Mouse (Mus musculus) megakaryocyte-erythroid progenitor cell, adult 5-6 weeks (primary cell): ENCODE data around the gene Selp. TPM values are rescaled to one million over a fixed set of nuclear protein-coding genes. Genes with fewer than 3 reads are reported as not detected.

Experiments used
- ATAC-seq: replicated peaks from 2 replicates; pipeline ENCODE4 v1.8.0; 2016; ENCODE audit warnings: mild to moderate bottlenecking, inconsistent platforms; ENCODE audit not compliant: severe bottlenecking, poor library complexity, low FRiP score, low TSS enrichment
- total RNA-seq, 2 experiments: library from RNA; stranded (forward) in 1 of 2; stranded (reverse) in 1 of 2; fragments of 200-1000, 215-1000 nt in 1 of 2; fragments of >200 nt in 1 of 2; fragmentation: Nextera tagmentation in 1 of 2; gene quantifications; 2 replicates each; pipeline ENCODE4 v1.2.3; 2014 to 2017

Selp gene
- total RNA-seq, 2 experiments from 2014 or later: 0.38 to 0.98 TPM

DNA sequence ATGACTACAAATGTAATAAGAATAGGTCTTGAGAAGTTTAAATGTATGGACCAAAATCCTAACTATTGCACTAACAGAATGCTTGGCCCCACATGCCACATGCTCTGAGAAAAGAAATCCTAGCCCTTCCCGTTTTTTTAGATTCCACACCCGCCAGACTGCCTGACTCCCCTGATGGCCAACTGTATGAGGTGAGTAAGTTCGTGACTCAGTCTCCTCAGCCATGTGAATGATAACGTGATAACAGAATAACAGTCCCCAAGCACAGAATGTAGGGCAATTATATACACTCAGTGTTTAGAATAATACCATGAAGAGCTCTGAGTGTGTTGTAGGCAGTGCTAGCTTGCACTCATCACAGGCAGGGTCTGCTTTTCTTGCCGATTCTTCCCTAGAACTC, 784 bp upstream of the Selp start:
- ATAC-seq: no peak

DNA sequence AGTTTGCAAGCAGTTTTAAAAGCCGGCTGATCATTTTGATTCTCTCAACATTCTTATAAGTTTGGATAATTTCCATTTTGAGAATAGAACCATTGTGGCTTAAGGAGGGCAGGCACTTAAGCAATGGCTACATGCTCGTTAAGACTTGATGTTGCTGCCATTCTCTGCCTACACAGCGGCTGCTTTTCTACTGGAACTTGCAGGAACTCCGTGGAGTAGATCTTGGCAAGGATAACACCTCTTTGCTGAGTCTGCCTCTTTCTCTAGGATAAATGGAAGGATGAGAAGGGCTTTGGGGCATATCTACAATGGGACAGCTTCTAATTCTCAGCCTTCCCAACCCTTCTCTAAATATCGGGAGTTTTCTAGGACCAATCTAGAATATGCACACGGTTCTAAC, 583 bp downstream of the Selp start:
- no peak for ATAC-seq

DNA sequence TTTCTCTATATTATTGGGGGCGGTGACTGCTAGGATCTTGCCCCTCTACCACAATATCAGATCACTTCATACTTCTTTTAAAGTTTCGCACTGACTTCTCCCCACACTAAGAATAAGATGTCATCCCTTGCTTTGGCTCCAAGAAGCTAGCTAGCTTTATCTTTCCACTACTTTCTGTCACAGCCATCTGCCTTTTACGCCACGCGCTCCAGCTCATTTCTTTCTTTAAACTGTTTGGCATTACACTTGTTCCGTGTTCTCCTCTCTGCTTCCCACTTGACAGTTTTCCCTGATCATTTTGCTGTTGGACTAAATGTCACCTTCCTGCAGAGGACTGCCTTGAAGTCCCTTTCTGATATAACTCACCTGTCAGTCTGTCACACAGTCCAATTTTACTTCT, 2.8 kb downstream of the Selp start:
- no peak for ATAC-seq

DNA sequence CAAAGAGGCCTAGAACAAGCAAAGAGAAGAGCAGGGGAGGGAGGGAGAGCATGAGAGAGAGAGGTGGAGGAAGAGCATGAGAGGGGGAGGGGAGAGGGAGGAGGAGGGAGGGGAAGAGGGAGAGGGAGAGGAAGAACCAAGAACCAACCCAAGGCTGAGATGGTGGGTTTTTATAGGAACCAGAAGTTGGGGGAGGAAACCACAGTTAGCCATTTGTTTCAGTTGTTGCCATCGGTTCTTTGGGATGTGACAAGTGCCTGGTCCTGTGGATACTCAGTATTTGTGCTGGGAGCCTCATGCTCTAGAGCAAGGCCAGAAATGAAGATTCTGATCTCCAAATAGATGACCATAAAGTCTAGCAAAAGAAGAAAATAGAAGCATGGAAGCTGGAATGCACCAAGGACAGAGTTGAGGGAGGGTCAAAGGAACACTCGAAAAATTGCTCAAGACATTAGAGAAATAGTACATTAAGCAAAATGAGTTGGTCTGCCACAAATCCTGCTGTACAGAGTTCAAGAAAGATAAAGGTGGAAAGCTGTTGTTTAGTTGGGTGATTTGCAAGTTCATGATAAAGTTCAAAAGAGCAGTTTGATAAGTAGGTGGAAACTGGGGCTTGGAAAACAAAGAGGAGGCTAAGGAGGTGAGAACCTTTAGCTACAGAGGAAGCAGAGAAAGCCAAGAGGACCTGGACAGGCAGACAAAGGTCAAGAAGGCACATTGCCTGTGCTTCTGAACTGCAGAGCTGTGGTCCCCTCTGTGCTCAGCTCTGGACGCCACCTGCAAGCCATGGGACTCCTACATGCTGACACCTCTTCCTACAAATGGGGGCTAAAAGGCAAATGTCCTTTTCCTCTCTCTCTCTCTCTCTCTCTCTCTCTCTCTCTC, 5.1 kb downstream of the Selp start:
- no peak for ATAC-seq

DNA sequence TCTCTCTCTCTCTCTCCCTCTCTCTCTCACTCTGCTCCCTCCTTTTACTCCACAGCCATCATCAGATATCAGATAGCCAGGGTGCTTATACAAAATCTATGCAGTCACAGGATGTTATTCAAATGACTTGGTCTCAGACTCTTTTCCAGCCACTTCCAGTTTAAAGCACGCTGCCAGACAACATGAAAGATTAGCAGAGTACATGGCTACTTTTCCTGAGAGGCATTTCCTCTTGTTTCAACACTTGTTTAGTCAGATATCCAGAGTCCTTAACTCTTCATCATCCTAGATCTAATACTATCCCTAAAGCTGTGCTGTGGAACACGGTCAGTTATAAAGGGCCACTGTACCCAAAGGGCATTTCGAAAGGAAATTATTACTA, 5.7 kb downstream of the Selp start:
- ATAC-seq: no peak

DNA sequence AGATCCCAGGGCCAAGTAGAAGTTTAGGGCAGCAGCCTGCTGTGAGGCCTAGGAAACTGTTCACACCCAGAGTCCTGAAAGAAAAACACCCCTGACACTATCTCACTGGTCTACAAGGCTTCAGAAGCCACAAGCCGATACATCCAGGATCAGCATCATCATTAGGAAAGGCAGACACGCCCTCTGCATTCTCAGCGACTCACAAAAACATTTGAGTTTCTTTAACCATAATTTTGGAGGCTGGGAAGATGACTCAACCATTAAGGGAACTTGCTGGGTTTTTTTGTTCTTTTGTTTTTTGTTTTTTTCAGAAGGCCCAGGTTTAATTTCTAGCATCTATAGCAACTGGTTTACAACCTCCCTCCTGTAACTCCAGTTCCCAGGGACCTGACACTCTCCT, 8.8 kb downstream of the Selp start:
- ATAC-seq: no peak

DNA sequence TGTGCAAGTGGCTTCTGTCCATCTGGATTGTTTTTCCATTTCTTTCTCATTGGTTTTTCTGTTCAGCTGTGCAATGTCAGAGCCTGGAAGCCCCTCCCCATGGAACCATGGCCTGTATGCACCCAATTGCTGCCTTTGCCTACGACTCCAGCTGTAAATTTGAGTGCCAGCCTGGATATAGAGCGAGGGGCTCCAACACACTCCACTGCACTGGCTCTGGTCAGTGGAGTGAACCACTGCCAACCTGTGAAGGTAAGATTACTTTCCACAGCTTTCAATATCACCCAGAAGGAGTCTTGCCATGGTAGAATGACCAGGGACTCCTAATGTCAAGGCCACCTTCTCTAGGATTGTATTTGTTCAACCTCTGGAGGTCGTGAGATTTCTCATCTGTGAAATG, 14.9 kb downstream of the Selp start:
- no peak for ATAC-seq

DNA sequence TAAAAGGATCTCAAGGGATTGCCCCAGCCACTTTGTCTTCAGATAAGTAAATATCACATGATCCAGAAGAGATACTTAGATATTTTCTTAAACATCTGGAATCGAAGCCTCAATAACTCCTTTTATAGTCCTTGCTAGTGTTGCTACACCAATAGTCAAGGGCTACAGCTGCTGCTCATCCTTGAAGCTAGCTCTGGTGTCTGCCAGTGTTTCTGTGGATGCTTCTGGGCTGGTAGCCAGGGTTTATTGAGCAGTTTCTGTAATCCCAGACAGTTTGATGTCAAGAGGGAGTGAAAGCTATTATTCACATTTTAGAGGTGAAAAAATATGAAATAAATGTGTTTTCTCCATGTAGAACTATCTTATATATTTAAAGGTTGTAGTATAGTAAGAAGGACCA, 17.5 kb downstream of the Selp start:
- ATAC-seq: no peak

DNA sequence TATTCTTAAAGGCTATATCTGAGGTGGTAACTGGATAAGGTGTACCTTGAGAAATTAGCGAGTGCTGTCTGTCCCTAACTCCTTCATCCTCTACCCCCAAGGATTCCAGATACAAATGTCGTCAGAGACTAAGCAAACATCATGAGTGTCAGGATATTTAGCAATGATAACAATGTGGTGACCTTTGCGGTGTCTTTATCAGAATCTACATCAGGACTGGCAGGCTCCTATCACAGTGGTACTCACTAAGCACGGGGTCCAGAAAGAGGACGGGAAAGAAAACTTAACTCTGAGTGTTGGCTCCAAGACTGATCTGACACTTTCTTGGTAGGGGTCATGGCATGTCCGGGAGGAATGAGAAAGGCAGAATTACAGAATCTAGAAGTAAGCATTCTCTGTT, 19.0 kb downstream of the Selp start:
- no peak for ATAC-seq

DNA sequence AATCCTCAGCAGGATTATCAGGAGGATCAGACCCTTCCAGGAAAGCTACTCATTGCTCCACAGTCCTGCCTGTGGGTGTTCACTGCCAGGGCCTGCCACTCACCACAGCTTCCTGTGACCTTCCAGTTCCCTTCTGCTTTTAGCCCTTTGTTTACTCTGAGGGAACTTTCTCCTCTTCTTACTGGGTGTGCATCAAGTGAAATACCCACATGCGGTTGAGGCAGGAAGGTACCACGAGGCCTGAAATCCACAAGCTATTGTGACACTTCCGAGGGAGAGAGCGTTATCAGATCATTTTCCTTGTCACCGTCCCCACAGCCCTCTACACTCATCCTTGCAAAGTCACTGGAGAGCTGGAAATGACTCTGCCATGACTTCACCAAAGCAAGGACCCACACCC, 20.3 kb downstream of the Selp start:
- ATAC-seq: peak; percentile 42

DNA sequence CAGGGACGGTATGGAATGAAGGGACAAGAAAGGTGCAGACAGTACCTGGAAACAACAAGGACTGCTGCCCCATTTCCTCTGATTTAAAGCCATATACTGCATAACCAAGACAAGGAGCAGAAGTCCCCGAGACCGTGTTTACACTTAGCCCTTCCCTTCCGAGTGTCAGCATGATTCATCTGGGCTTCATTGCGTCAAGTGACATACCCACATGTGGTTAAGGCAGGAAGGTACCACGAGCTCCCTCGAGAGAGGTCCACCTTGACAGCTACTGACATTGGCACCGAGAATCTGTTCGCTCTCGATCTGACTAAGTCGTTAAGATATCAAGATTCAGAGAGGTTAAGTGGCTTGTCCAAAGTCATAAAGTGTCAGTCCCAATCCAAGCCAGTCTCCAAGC, 20.9 kb downstream of the Selp start:
- ATAC-seq: no peak

DNA sequence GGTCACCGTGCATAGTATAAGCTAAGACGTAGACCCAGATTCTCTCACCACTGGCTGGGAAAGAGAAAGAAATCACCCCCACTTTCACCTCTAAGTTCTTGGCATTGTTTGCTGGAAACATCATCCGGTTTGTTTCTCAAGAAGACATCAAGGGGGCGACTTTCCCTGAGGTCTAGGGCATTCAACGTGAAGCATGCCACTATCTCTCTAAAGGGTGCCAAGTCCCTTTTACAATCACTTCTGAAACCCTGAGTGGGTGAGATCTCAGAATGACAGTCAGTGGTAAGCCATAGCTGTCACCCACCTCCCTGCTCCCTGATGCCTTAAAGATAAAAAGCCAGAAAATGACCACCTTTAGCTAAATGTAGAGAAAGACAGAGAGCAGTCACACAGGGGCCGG, 21.6 kb downstream of the Selp start:
- ATAC-seq: no peak

DNA sequence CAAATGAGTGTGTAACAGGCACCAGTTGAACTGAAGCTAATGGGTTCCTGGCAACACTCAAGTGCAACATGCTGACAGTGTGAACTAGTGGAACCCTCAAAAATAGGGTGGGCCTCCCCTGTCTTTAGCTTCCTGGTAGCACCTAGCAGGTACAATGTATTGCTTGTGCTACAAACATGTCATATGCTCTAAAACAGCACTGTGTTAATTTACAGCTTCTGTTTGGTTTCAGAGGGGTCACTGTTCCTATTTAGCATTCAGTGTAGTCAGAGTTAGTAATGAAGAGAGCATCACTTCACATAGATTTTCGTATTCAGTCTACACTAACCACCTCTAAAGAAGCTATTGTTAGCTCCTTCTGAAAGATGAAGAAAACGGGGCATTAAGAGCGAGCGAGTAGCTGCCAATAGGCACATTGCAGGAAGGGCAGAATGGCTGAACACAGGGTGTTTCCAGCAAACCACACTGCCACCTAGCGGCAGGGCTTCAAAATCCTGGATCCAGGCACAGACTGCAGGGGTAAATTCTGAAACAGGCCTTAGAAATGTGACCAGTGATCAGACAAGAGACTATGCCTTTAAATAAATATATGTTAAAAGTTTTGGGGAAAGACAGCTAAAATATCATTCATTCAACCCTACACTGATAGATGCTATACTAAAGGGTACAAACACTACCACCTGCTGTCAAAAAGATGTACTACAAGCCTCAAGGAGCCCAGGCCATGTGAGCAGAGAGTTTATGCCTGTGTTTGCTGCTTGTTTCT, 23.5 kb downstream of the Selp start:
- peak; percentile 87 for ATAC-seq

DNA sequence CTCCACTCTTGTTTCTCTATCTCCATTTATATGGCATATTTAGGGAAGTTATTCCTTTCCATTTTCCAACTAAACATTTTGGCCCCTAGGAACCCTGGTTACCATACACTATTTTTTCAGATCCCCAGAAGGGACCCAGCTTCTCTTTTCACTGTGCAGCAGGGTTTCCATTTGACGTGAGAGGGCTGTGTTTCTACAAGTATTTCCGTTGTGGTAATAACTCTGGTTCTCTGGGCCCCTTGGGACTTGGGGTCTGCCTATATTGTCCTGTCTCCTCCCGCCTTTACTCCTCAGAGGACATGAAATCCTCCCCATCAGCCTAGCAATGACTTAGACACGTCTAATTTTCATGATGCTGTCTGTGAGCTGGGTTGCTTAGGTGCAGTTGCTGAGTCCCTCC, 24.4 kb downstream of the Selp start:
- ATAC-seq: no peak

DNA sequence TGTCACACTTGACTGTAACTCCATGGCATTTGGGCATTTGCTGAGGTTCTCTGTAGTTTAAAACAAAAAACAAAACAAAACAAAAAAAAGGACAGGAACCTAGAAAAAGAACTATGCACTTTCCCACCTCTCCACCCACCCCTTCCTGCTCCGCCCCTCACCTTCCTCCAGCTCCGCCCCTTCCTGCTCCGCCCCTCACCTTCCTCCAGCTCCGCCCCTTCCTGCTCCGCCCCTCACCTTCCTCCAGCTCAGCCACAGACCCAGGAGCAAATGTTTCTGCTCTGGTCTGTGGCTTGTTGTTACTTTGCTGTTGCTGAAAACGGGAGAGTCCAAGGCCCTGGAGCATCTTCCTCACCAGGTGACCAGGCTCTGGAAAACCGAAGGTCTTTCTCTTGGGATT, 34.0 kb downstream of the Selp start:
- ATAC-seq: peak; percentile 72; the same call in 1 of the 2 replicates

DNA sequence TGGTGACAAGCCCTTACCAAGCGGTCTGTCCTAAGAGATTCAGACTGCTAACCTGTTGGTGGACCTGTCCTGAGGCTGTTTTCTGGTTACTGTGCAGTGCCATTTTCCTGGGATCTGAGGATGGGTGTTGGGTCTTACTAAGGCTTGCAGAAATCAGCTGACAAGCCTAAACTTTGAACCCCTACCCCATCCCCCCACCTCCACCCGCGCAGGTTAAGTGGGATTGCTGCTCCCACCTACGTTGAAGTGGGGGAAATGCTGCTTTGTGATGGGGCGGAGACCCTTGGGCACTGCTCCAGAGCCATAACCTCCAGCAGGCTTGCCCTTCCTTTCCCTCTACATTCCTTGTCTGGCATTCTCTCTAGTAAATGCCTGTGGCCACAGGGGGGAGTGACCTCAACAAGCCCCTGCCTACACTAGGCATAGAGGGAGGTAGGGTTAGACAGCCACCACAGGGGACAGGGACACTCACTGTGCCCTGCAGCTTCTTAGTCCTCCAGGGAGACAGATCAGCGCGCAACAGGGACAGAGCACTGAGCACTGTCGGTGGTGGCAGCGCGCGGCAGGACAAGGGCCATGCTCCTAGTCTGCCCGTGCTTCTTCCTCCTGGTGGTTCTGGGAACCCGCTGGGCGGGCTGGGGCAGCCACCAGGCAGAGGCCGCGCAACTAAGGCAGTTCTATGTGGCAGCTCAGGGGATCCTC, 36.5 kb downstream of the Selp start, which contains the start of gene F5:
Gene F5, plus strand, starts transcription at position 452 of the 702 bp plus-strand sequence.
- ATAC-seq: 0 out of 2 replicates have a peak, but pooled peaks have one; percentile 17

DNA sequence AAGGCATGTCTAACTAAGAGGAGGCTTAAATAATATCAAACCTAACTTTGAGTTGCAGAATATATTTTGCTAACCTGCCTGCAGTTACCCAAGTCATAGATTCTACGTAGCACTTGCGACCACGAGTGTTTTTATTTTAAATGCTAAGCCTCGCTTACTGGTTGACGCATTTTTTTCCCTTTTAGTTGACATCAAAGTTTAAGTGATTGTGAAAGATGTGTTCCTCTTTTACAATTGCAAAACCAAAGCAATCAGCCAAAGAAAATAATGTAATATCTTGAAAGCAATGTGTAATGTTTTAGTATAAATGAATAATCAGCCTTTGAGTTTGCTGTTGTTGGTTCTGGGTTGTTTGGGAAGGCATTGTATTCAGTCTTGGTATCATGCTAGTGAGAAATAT, 37.8 kb downstream of the Selp start:
- no peak for ATAC-seq

DNA sequence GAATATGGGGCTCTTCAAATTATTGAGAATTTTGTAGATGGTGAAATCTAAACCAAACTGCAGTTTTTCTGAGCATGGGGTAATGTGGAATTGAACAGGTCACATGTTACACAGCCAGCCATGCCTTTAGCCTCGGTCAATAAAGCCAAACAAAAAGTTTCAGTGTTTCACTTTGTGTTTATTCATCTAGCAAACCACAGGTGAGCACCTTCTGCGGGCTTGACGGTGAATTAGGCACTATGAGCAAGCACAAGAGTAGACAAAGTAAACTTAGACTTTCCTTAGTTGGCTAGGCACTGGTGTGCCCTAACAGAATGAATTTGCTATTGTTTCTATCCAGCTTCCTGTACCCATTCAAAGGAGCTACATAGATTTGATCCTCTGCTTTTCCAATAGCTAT, 39.9 kb downstream of the Selp start:
- no peak for ATAC-seq

DNA sequence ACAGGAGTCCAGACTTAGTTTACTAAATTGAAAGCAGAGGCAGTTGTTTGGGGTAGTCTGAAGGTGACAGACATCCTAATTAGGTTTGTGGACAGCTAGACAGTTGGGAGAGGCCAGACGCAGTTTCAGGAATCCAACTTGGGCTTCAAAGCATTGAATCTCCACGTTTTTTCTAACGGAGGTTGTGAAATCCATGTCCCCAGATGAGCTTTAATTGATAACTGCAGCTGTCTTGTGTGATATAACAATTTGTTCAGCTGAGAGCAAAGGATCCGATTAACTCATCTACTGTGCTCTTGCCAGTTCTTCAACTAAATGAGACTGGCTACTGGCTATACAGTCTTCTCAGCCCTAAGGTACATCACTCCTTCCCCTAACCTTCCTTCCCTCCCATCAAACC, 43.5 kb downstream of the Selp start:
- no peak for ATAC-seq

DNA sequence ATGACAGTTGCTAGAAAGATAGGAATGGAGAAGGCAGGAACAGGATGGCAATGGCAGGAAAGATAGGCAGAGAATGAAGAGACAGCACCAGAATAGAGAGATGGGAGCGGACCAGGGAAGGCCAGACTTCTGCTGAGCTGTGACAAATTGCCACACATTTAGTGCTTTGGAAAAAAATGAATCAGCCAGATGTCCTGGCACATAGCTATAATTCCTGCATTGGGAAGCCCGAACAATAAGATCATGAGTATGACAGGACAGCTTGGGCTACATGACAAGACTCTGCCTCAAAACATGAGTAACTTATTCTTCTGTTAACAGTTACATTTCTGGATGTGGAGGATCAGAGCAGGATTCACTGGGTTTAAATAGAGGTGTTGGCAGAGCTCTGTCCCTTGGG, 44.7 kb downstream of the Selp start:
- ATAC-seq: no peak
